Mouse (Mus musculus) 416B (cell line): Measurements from ENCODE around the gene Sort1.

Experiments used
- DNase-seq: peaks from one replicate; pipeline ENCODE4 v3.0.0; 2011; ENCODE audit warnings: low read depth

Gene Sort1

GRCm38 (mm10) chr3:108295379-108296219, 11.7 kb downstream of the Sort1 start:
- DNase-seq: peak; percentile 58

GRCm38 (mm10) chr3:108296220-108297049, 12.6 kb downstream of the Sort1 start:
- DNase-seq: peak; percentile 87

- DNase-seq: no peak
Observed at GRCm38 (mm10) chr3:108297050-108297419, 13.2 kb downstream of the Sort1 start.

GRCm38 (mm10) chr3:108297603-108298553, 14.0 kb downstream of the Sort1 start:
- DNase-seq: peak; percentile 70

- DNase-seq: no peak
Observed at GRCm38 (mm10) chr3:108300455-108301030, 16.7 kb downstream of the Sort1 start.

GRCm38 (mm10) chr3:108303683-108304082, 19.8 kb downstream of the Sort1 start:
- DNase-seq: no peak

GRCm38 (mm10) chr3:108304747-108305146, 20.9 kb downstream of the Sort1 start:
- DNase-seq: no peak

GRCm38 (mm10) chr3:108306387-108306786, 22.5 kb downstream of the Sort1 start:
- no peak for DNase-seq

GRCm38 (mm10) chr3:108307485-108307884, 23.6 kb downstream of the Sort1 start:
- DNase-seq: no peak

- DNase-seq: no peak
Observed at GRCm38 (mm10) chr3:108310921-108311341, 27.0 kb downstream of the Sort1 start.

GRCm38 (mm10) chr3:108311688-108312087, 27.8 kb downstream of the Sort1 start:
- no peak for DNase-seq

GRCm38 (mm10) chr3:108312414-108312813, 28.5 kb downstream of the Sort1 start:
- DNase-seq: no peak

GRCm38 (mm10) chr3:108313138-108313537, 29.3 kb downstream of the Sort1 start:
- no peak for DNase-seq

- no peak for DNase-seq
Observed at GRCm38 (mm10) chr3:108314038-108314675, 30.3 kb downstream of the Sort1 start.

- DNase-seq: no peak
Observed at GRCm38 (mm10) chr3:108318517-108318916, 34.6 kb downstream of the Sort1 start.

- no peak for DNase-seq
Observed at GRCm38 (mm10) chr3:108321671-108322070, 37.8 kb downstream of the Sort1 start.

GRCm38 (mm10) chr3:108322136-108322535, 38.3 kb downstream of the Sort1 start:
- DNase-seq: peak; percentile 14

- peak; percentile 52 for DNase-seq
Observed at GRCm38 (mm10) chr3:108322962-108323361, 39.1 kb downstream of the Sort1 start.

- DNase-seq: no peak
Observed at GRCm38 (mm10) chr3:108324837-108325236, 41.0 kb downstream of the Sort1 start.

- no peak for DNase-seq
Observed at GRCm38 (mm10) chr3:108325521-108325920, 41.6 kb downstream of the Sort1 start.

GRCm38 (mm10) chr3:108327275-108327674, 43.4 kb downstream of the Sort1 start:
- DNase-seq: no peak
